In genomic region chr14:79259062-79259779, GRCm38 (mm10) we compare ENCODE assay signal across 48 mouse cellular contexts. TPM values are rescaled to one million over a fixed set of nuclear protein-coding genes. Genes with fewer than 3 reads are reported as not detected.
"Had no signal": no experiment of that assay in that cellular context is flagged by ENCODE, and none has a peak within 500 bp of the region (broad histone marks: within the 10 kb centered on the region; RNA-seq: fewer than 3 reads in every experiment).

No protein-coding gene starts in this region.

- H3K27ac ChIP-seq: heart, embryonic 10.5 days; heart, embryonic 13.5 days; heart, embryonic 15.5 days; hindbrain, embryonic 10.5 days; hindbrain, embryonic 12.5 days; hindbrain, embryonic 13.5 days; hindbrain, embryonic 14.5 days; hindbrain, embryonic 15.5 days; hindbrain, postnatal 0 days; kidney, embryonic 15.5 days; kidney, postnatal 0 days; layer of hippocampus, adult 2 months; left cerebral cortex, adult 2 months had no signal

- H3K9me3 ChIP-seq: heart, embryonic 10.5 days; heart, embryonic 12.5 days; heart, embryonic 13.5 days; heart, embryonic 15.5 days; hindbrain, embryonic 10.5 days; hindbrain, embryonic 12.5 days; hindbrain, embryonic 13.5 days; hindbrain, embryonic 15.5 days; kidney, embryonic 15.5 days had no signal

- ATAC-seq: hindbrain, embryonic 16.5 days; hindbrain, postnatal 0 days; inflammation-experienced regulatory T-cells, adult 6 months had no signal

- H3K36me3 ChIP-seq: heart, embryonic 10.5 days; heart, embryonic 12.5 days; heart, embryonic 13.5 days; heart, embryonic 15.5 days; hindbrain, embryonic 10.5 days; hindbrain, embryonic 12.5 days; hindbrain, embryonic 13.5 days; hindbrain, embryonic 15.5 days; kidney, embryonic 15.5 days had no signal

- H3K4me1 ChIP-seq: heart, embryonic 12.5 days; heart, embryonic 13.5 days; heart, embryonic 15.5 days; hindbrain, embryonic 10.5 days; hindbrain, embryonic 12.5 days; hindbrain, embryonic 13.5 days; hindbrain, embryonic 15.5 days; kidney, embryonic 15.5 days had no signal

- H3K27me3 ChIP-seq: heart, embryonic 15.5 days; hindbrain, embryonic 12.5 days; hindbrain, embryonic 13.5 days; hindbrain, embryonic 15.5 days; kidney, embryonic 15.5 days had no signal

- DNase-seq: heart, postnatal 10 days; heart, postnatal 14 days; heart, postnatal 36 days; heart, postnatal 4 days; kidney, adult 11 months; kidney, adult 18-20 months; kidney, adult 2 months; kidney, adult 8-10 months; kidney, adult 9 months; kidney, postnatal 10 days; kidney, postnatal 14 days; kidney, postnatal 25 days; kidney, postnatal 36 days; kidney, postnatal 4 days; layer of hippocampus, adult 9-11 months; layer of hippocampus, postnatal 36 days had no signal

- H3K4me2 ChIP-seq: heart, embryonic 11.5 days; heart, embryonic 12.5 days; heart, embryonic 13.5 days; heart, embryonic 15.5 days; hindbrain, embryonic 12.5 days; hindbrain, embryonic 13.5 days; hindbrain, embryonic 14.5 days; hindbrain, embryonic 15.5 days; kidney, embryonic 15.5 days had no signal

- H3K4me3 ChIP-seq: heart, embryonic 10.5 days; heart, embryonic 12.5 days; heart, embryonic 13.5 days; heart, embryonic 15.5 days; hindbrain, embryonic 10.5 days; hindbrain, embryonic 12.5 days; hindbrain, embryonic 13.5 days; hindbrain, embryonic 15.5 days; kidney, embryonic 15.5 days; layer of hippocampus, adult 2 months; left cerebral cortex, adult 2 months had no signal

- H3K9ac ChIP-seq: heart, embryonic 12.5 days; heart, embryonic 13.5 days; heart, embryonic 15.5 days; hindbrain, embryonic 12.5 days; hindbrain, embryonic 13.5 days; hindbrain, embryonic 14.5 days; hindbrain, embryonic 15.5 days; kidney, embryonic 15.5 days had no signal

RNA-seq across cellular contexts. Expression of gene Zfp957, which starts 12.1 kb away (rescaled TPM):
- total RNA-seq: heart, postnatal 10 days; heart, postnatal 14 days; heart, postnatal 25 days; heart, postnatal 36 days; heart, postnatal 4 days; hematopoietic stem cell, adult 5-6 weeks; hindbrain, postnatal 0 days; layer of hippocampus, adult 18-20 months; layer of hippocampus, adult 2 months; layer of hippocampus, adult 8-10 months; layer of hippocampus, postnatal 10 days; layer of hippocampus, postnatal 14 days; layer of hippocampus, postnatal 25 days; layer of hippocampus, postnatal 36 days; left cerebral cortex, adult 18-20 months; left cerebral cortex, adult 2 months; left cerebral cortex, adult 8-10 months had no signal
- polyA plus RNA-seq: heart, embryonic 11.5 days; heart, embryonic 12.5 days; heart, embryonic 13.5 days; heart, embryonic 14.5 days; heart, embryonic 15.5 days; heart, postnatal 0 days; hindbrain, embryonic 10.5 days; hindbrain, embryonic 11.5 days; hindbrain, embryonic 13.5 days; hindbrain, embryonic 14.5 days; hindbrain, embryonic 15.5 days; hindbrain, embryonic 16.5 days; hindbrain, postnatal 0 days; intestine, embryonic 14.5 days; kidney, adult 2 months; kidney, embryonic 14.5 days; kidney, embryonic 16.5 days; kidney, postnatal 0 days had no signal
